Mouse (Mus musculus) CH12.LX (cell line): ENCODE data around the gene Gli3. TPM values are rescaled to one million over a fixed set of nuclear protein-coding genes. Genes with fewer than 3 reads are reported as not detected.

ENCODE experiments used
- DNase-seq: peaks from one replicate; pipeline ENCODE4 v3.0.0-alpha.2; 2013; ENCODE audit errors: extremely low read depth
- H3K27ac ChIP-seq: 2 replicates; pipeline ENCODE4 v1.5.1; 2012; ENCODE audit warnings: low read depth, mild to moderate bottlenecking, control low read depth, moderate library complexity; ENCODE audit not compliant: insufficient read depth
- H3K27me3 ChIP-seq: replicated peaks from 2 replicates; pipeline ENCODE3; 2012; ENCODE audit warnings: inconsistent platforms
- H3K36me3 ChIP-seq, 2 experiments: replicated peaks in 1 of 2; 2 replicates each; pipeline versions ENCODE3 to v1.6.1; 2012; ENCODE audit warnings: inconsistent platforms in 1 of 2, low read length in 1 of 2, mild to moderate bottlenecking in 1 of 2, mixed read lengths in 1 of 2, moderate library complexity in 1 of 2; ENCODE audit not compliant: control insufficient read depth in 1 of 2, insufficient read depth in 1 of 2
- H3K4me1 ChIP-seq, 2 experiments: 2 replicates each; pipeline ENCODE4 v1.6.1; 2012; ENCODE audit warnings: inconsistent platforms in 1 of 2, moderate library complexity in 1 of 2; ENCODE audit not compliant: insufficient read depth in 2 of 2, control insufficient read depth in 1 of 2
- H3K4me2 ChIP-seq: 2 replicates; pipeline ENCODE4 v1.6.1; 2012; ENCODE audit warnings: low read depth, mild to moderate bottlenecking, control low read depth; ENCODE audit not compliant: poor library complexity, insufficient read depth, severe bottlenecking
- H3K4me3 ChIP-seq, 3 experiments: fragments of 150-350 bp in 1 of 3; sonication (generic) in 1 of 3; replicated peaks in 1 of 3; 2 replicates each; pipeline versions ENCODE3 to v1.5.1; 2011 to 2012; ENCODE audit warnings: low read depth in 2 of 3, low read length in 2 of 3, mild to moderate bottlenecking in 2 of 3, moderate library complexity in 2 of 3, control low read depth in 1 of 3, improper control_type of control experiment in 1 of 3, inconsistent platforms in 1 of 3, mixed read lengths in 1 of 3; ENCODE audit not compliant: poor library complexity in 1 of 3
- H3K79me2 ChIP-seq: replicated peaks from 2 replicates; pipeline ENCODE4 v1.6.1; 2012; ENCODE audit warnings: mild to moderate bottlenecking, moderate library complexity; ENCODE audit not compliant: control insufficient read depth, poor library complexity, insufficient read depth, severe bottlenecking; ENCODE audit errors: extremely low read depth
- H3K9ac ChIP-seq: 2 replicates; pipeline ENCODE4 v1.6.1; 2012; ENCODE audit warnings: low read depth, mild to moderate bottlenecking, control low read depth, moderate library complexity; ENCODE audit not compliant: insufficient read depth
- H3K9me3 ChIP-seq: replicated peaks from 2 replicates; pipeline ENCODE3; 2012; ENCODE audit warnings: low read length, inconsistent platforms, mixed read lengths
- BHLHE40 ChIP-seq: IDR thresholded peaks from 2 replicates; pipeline ENCODE4 v1.6.1; 2011; ENCODE audit warnings: mild to moderate bottlenecking, low read depth, low read length, improper control_type of control experiment
- CTCF ChIP-seq, 2 experiments: IDR thresholded peaks in 1 of 2; conservative IDR thresholded peaks in 1 of 2; 2 replicates each; pipeline ENCODE4 v1.5.1; 2011 to 2012; ENCODE audit warnings: low read depth in 2 of 2, low read length in 2 of 2, improper control_type of control experiment in 1 of 2, inconsistent platforms in 1 of 2, mild to moderate bottlenecking in 1 of 2, moderate library complexity in 1 of 2
- ELF1 ChIP-seq: IDR thresholded peaks from 2 replicates; pipeline ENCODE4 v1.6.1; 2014; ENCODE audit warnings: low read depth, mild to moderate bottlenecking, inconsistent platforms, low read length, improper control_type of control experiment
- EP300 ChIP-seq: IDR thresholded peaks from 2 replicates; pipeline ENCODE4 v1.6.1; 2011; ENCODE audit warnings: low read length, improper control_type of control experiment
- HCFC1 ChIP-seq: IDR thresholded peaks from 2 replicates; pipeline ENCODE4 v1.6.1; 2012; ENCODE audit warnings: low read depth, mild to moderate bottlenecking, inconsistent platforms, low read length, improper control_type of control experiment
- JUN ChIP-seq: IDR thresholded peaks from 2 replicates; pipeline ENCODE4 v1.6.1; 2011; ENCODE audit warnings: low read depth, mild to moderate bottlenecking, low read length, improper control_type of control experiment, moderate library complexity; ENCODE audit not compliant: insufficient read depth
- JUND ChIP-seq: conservative IDR thresholded peaks from 2 replicates; pipeline ENCODE4 v1.6.1; 2011; ENCODE audit warnings: low read depth, low read length, improper control_type of control experiment
- MAX ChIP-seq: IDR thresholded peaks from 2 replicates; pipeline ENCODE4 v1.6.1; 2011; ENCODE audit warnings: low read length, improper control_type of control experiment
- MAZ ChIP-seq: IDR thresholded peaks from 2 replicates; pipeline ENCODE4 v1.6.1; 2012; ENCODE audit warnings: low read depth, mild to moderate bottlenecking, inconsistent platforms, low read length, improper control_type of control experiment, moderate library complexity
- MXI1 ChIP-seq: IDR thresholded peaks from 2 replicates; pipeline ENCODE4 v1.6.1; 2011; ENCODE audit warnings: mild to moderate bottlenecking, low read depth, low read length, improper control_type of control experiment
- MYC ChIP-seq: IDR thresholded peaks from 2 replicates; pipeline ENCODE4 v1.6.1; 2011; ENCODE audit warnings: low read depth, mild to moderate bottlenecking, improper control_type of control experiment, low read length
- NRF1 ChIP-seq: IDR thresholded peaks from 2 replicates; pipeline ENCODE4 v1.6.1; 2014; ENCODE audit warnings: low read depth, mild to moderate bottlenecking, inconsistent platforms, low read length, improper control_type of control experiment, moderate library complexity
- PAX5 ChIP-seq: IDR thresholded peaks from 2 replicates; pipeline ENCODE4 v1.6.1; 2012; ENCODE audit warnings: low read length, inconsistent platforms, mixed read lengths
- POLR2A ChIP-seq: IDR thresholded peaks from 2 replicates; pipeline ENCODE4 v1.6.1; 2011; ENCODE audit warnings: low read depth, mild to moderate bottlenecking, improper control_type of control experiment, low read length
- POLR2AphosphoS2 ChIP-seq: IDR thresholded peaks from 2 replicates; pipeline ENCODE4 v1.6.1; 2011; ENCODE audit warnings: low read depth, low read length, improper control_type of control experiment
- SIN3A ChIP-seq: IDR thresholded peaks from 2 replicates; pipeline ENCODE4 v1.6.1; 2012; ENCODE audit warnings: low read length, improper control_type of control experiment, inconsistent platforms
- SMC3 ChIP-seq: IDR thresholded peaks from 2 replicates; pipeline ENCODE4 v1.6.1; 2011; ENCODE audit warnings: low read depth, low read length, improper control_type of control experiment
- TCF12 ChIP-seq: IDR thresholded peaks from 2 replicates; pipeline ENCODE4 v1.6.1; 2014; ENCODE audit warnings: low read depth, mild to moderate bottlenecking, inconsistent platforms, low read length, improper control_type of control experiment
- USF2 ChIP-seq: conservative IDR thresholded peaks from 2 replicates; pipeline ENCODE4 v1.6.1; 2011; ENCODE audit warnings: low read depth, low read length, improper control_type of control experiment
- ZC3H11A ChIP-seq: IDR thresholded peaks from 2 replicates; pipeline ENCODE4 v1.6.1; 2012; ENCODE audit warnings: low read depth, mild to moderate bottlenecking, inconsistent platforms, low read length, improper control_type of control experiment
- dilution Hi-C: fragments of 300-500 bp; cut with MboI; formaldehyde crosslinking; loops from 2 replicates; pipeline ENCODE4 v1.14.3; 2020; ENCODE audit warnings: low sequenced_read_pairs; ENCODE audit not compliant: extremely low pct_unique_long_range_greater_than_20kb, extremely low pct_ligation_motif_present
- in situ Hi-C: fragments of 300-500 bp; cut with MboI; formaldehyde crosslinking; loops from 3 replicates; pipeline ENCODE4 v1.14.3; 2019; ENCODE audit warnings: low sequenced_read_pairs, low pct_ligation_motif_present, low pct_unique_long_range_greater_than_20kb, mixed read lengths
- polyA plus RNA-seq: library from polyadenylated mRNA; unstranded; fragments of >175 nt; gene quantifications from 2 replicates; pipeline ENCODE4 v1.2.1, GENCODE M21; 2012; ENCODE audit warnings: low read depth; ENCODE audit not compliant: insufficient read length
- total RNA-seq, 2 experiments: library from RNA; depleted of rRNA; stranded (reverse); fragments of 300-350 nt in 1 of 2; fragments of >200 nt in 1 of 2; gene quantifications; 2 replicates each; pipeline ENCODE4 v1.2.3; 2012 to 2014

Gli3 gene
- total and polyA plus RNA-seq, 3 experiments: not detected

DNA sequence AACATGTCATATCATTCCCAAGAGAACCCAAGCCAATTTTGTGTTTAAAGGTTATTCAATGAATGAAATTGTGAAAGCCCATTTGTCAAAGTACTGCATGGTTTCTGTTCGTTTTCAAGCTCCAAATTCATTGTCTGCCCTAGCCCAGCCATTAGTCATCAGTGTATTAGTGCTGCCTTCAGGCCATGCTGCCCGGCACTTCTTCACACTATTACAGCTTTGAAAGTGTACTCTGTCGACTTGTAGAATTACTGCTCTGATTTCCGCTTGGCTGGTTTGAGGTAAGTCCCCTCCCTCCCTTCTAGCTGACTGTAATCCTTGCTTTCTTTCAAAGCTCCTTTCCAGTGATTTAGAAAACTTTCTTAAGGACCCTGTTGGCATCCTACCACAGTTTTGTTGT is 5.4 kb downstream of the Gli3 start:
- H3K4me1 ChIP-seq: no peaks in the 10 kb centered on the region
- no peak overlapping the region for H3K4me2 ChIP-seq
- H3K36me3 ChIP-seq: no peaks in the 10 kb centered on the region
- no peak for TF ChIP-seq SIN3A
- no peak for TF ChIP-seq JUND
- no peak for TF ChIP-seq PAX5
- TF ChIP-seq MXI1: no peak
- no peak for TF ChIP-seq HCFC1
- TF ChIP-seq USF2: no peak
- no peak for TF ChIP-seq NRF1
- TF ChIP-seq SMC3: no peak
- TF ChIP-seq MYC: no peak
- TF ChIP-seq POLR2AphosphoS2: no peak
- TF ChIP-seq JUN: no peak
- no peak for TF ChIP-seq TCF12
- TF ChIP-seq MAX: no peak
- TF ChIP-seq POLR2A: no peak
- TF ChIP-seq ELF1: no peak
- no peak for TF ChIP-seq MAZ
- TF ChIP-seq BHLHE40: no peak
- TF ChIP-seq EP300: no peak
- no peak for TF ChIP-seq CTCF (conservative IDR thresholded peaks at IDR 0.05 in 1 of 2, IDR thresholded peaks at IDR 0.05 in 1 of 2; ENCODE audit: low read depth in 2 of 2, low read length in 2 of 2)
- dilution Hi-C loops: no loop called here
- H3K27ac ChIP-seq: no peak overlapping the region
- no peaks in the 10 kb centered on the region for H3K27me3 ChIP-seq
- H3K9ac ChIP-seq: no peak overlapping the region
- H3K79me2 ChIP-seq: no peaks in the 10 kb centered on the region
- in situ Hi-C loops: no loop called here
- DNase-seq: no peak
- no peak overlapping the region for H3K4me3 ChIP-seq
- peaks cover 10% of the 10 kb centered on the region for H3K9me3 ChIP-seq

GRCm38 (mm10) chr13:15470056-15470455 is 7.0 kb downstream of the Gli3 start:
- Histone ChIP-seq H3K9me3 (no peaks in the 10 kb centered on the region), H3K36me3 (no peaks in the 10 kb centered on the region), H3K9ac (no peak overlapping the region), H3K4me3 (no peak overlapping the region), H3K79me2 (no peaks in the 10 kb centered on the region), H3K4me2 (no peak overlapping the region), H3K27me3 (no peaks in the 10 kb centered on the region), H3K27ac (no peak overlapping the region), H3K4me1 (no peaks in the 10 kb centered on the region)
- TF ChIP-seq PAX5: no peak
- no peak for TF ChIP-seq TCF12
- no peak for TF ChIP-seq ZC3H11A
- TF ChIP-seq MAZ: no peak
- no peak for TF ChIP-seq NRF1
- no peak for TF ChIP-seq ELF1
- no peak for TF ChIP-seq USF2
- no peak for TF ChIP-seq JUN
- DNase-seq: no peak
- in situ Hi-C loops: no loop called here
- dilution Hi-C loops: no loop called here
